Mouse (Mus musculus): ENCODE data around the gene Cd68.

DNA sequence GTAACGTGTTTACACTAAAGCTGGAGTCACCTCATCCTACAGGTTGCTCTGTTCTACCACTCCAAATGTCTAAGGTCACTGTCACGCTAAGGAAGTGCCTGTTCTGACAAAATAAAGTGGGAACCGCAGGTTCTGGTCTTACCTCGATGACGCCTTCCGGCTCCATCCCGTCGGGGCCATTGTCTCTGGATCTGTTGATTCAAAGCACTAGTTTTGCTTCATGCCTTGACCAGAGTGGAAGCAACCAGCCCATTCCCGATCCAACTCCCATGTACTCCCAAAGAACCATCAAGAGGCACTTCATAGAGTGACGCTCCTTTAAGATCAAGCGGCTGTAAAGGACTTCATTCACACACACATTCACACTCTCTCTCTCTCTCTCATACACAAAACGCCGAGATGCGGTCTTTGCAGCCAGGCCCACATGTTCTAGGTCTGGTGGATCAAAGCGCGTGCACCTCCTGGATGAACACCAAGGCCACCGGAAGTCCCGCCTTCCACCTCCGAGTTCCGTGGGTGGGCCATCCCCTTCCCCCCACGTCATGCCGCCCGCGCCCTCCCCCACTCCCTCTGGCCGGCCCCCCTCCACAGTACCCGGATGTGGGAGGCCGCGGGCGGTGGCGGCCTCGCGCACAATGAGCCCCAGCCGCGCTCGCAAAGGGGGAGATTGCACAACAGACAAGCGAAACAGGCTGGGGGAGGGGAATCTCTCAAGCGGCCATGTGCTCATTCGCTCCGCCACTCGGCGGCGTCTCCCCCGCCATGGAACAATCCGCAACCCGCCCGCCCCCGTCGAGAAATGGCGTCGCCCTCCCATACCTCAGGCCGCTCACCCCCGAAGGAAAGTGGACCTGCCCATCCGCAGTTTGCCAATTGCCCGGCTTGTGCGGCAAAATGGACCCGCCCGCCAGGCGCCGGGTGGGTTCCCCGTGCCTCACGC lies 5.1 kb upstream of the Cd68 start:
- TF ChIP-seq CTCF (IDR thresholded peaks at IDR 0.05): no peak
- peak; percentile 42 for TF ChIP-seq POLR2A (IDR thresholded peaks at IDR 0.05; ENCODE audit: insufficient read depth, low read depth, low read length)
- TF ChIP-seq EP300 (IDR thresholded peaks at IDR 0.05; ENCODE audit: insufficient read depth, low read depth, low read length): peak; percentile 71
